Mouse (Mus musculus) stomach, postnatal 0 days (tissue): ENCODE data around the gene C130050O18Rik.

Experiments used
- CTCF ChIP-seq: IDR thresholded peaks from 2 replicates; pipeline ENCODE4 v1.5.1; 2016; ENCODE audit warnings: antibody characterized with exemption, low read depth, mild to moderate bottlenecking, moderate library complexity
- EP300 ChIP-seq: optimal IDR thresholded peaks from 2 replicates; pipeline ENCODE3; 2016; ENCODE audit warnings: antibody characterized with exemption

GRCm38 (mm10) chr5:139455166-139455565 lies 50.1 kb downstream of the C130050O18Rik start:
- no peak for TF ChIP-seq CTCF
- no peak for TF ChIP-seq EP300
